Comparison of ENCODE assay signal across 19 mouse cellular contexts in genomic region chr4:32245586-32245985, GRCm38 (mm10). TPM values are rescaled to one million over a fixed set of nuclear protein-coding genes. Genes with fewer than 3 reads are reported as not detected.
DNase-seq lines count a peak whose midpoint lies in the region; ATAC-seq and TF ChIP-seq lines count a peak whose summit lies in the region.
"Had no signal": no experiment of that assay in that cellular context is flagged by ENCODE, and none has a peak within 500 bp of the region (broad histone marks: within the 10 kb centered on the region; RNA-seq: fewer than 3 reads in every experiment).

No protein-coding gene starts in this region.

- no peak overlapping the region for H3K4me2 ChIP-seq in midbrain, embryonic 16.5 days (ENCODE audit: low read length)
- H3K4me2 ChIP-seq: embryonic facial prominence, embryonic 12.5 days; forebrain, embryonic 13.5 days; forebrain, embryonic 15.5 days had no signal

- H3K27me3 ChIP-seq in liver, adult 2 months (ENCODE audit: control insufficient read depth, insufficient read depth, low read length), result no peaks in the 10 kb centered on the region
- H3K27me3 ChIP-seq in midbrain, embryonic 16.5 days (ENCODE audit: control insufficient read depth, insufficient read depth, low read depth, low read length), result no peaks in the 10 kb centered on the region
- H3K27me3 ChIP-seq: embryonic facial prominence, embryonic 12.5 days; forebrain, embryonic 13.5 days; forebrain, embryonic 15.5 days; Patski had no signal

- H3K79me2 ChIP-seq in liver, adult 2 months (ENCODE audit: control insufficient read depth, insufficient read depth, low read length), result peaks cover 2% of the 10 kb centered on the region; the same call in 1 of the 2 replicates

- H3K4me3 ChIP-seq in liver, adult 2 months (ENCODE audit: insufficient read depth, low read depth, low read length), result no peak overlapping the region
- H3K4me3 ChIP-seq in midbrain, embryonic 16.5 days (ENCODE audit: low read depth, low read length), result no peak overlapping the region
- H3K4me3 ChIP-seq: embryonic facial prominence, embryonic 10.5 days; embryonic facial prominence, embryonic 12.5 days; forebrain, embryonic 13.5 days; forebrain, embryonic 15.5 days had no signal

- ATAC-seq in midbrain, embryonic 16.5 days, result no peak
- ATAC-seq: activated CD4-positive, CD25-positive, alpha-beta regulatory T cell, adult 4 months; forebrain, embryonic 13.5 days; forebrain, embryonic 15.5 days; forebrain, postnatal 0 days; Patski had no signal

- H3K9ac ChIP-seq in liver, adult 2 months (ENCODE audit: low read depth, low read length), result no peak overlapping the region
- no peak overlapping the region for H3K9ac ChIP-seq in midbrain, embryonic 16.5 days (ENCODE audit: low read depth, low read length)
- H3K9ac ChIP-seq: embryonic facial prominence, embryonic 12.5 days; forebrain, embryonic 13.5 days; forebrain, embryonic 15.5 days; forebrain, postnatal 0 days had no signal

- H3K36me3 ChIP-seq in liver, adult 2 months (ENCODE audit: control insufficient read depth, insufficient read depth, low read length), result no peaks in the 10 kb centered on the region
- no peaks in the 10 kb centered on the region for H3K36me3 ChIP-seq in midbrain, embryonic 16.5 days (ENCODE audit: control insufficient read depth, insufficient read depth, low read length)
- H3K36me3 ChIP-seq: embryonic facial prominence, embryonic 12.5 days; forebrain, embryonic 15.5 days had no signal

- peak; percentile 50 for DNase-seq in adrenal gland, postnatal 10 days
- no peak for DNase-seq in adrenal gland, adult 8-10 months
- peak; percentile 97 for DNase-seq in liver, adult 2 months (ENCODE audit: extremely low read depth, low read depth, low spot score)
- DNase-seq in liver, result no peak
- peak; percentile 12 for DNase-seq in NIH3T3 (ENCODE audit: low read depth)
- DNase-seq: cerebellum, adult 11-12 months; cerebellum, adult 2 months; cerebellum, adult 9-10 months; cerebellum, postnatal 10 days; cerebellum, postnatal 25 days; forebrain, postnatal 0 days had no signal

- H3K9me3 ChIP-seq in midbrain, embryonic 16.5 days (replicated peaks; ENCODE audit: control insufficient read depth, low read length, poor library complexity, severe bottlenecking), result no peaks in the 10 kb centered on the region
- H3K9me3 ChIP-seq: embryonic facial prominence, embryonic 10.5 days; embryonic facial prominence, embryonic 12.5 days; forebrain, embryonic 13.5 days; forebrain, embryonic 15.5 days had no signal

- TF ChIP-seq CTCF in liver, adult 2 months (IDR thresholded peaks at IDR 0.05; ENCODE audit: low read depth, low read length), result no peak

- H3K27ac ChIP-seq in liver, adult 2 months (replicated peaks; ENCODE audit: insufficient read depth, low read depth, low read length), result peak overlapping the region; percentile 16
- no peak overlapping the region for H3K27ac ChIP-seq in midbrain, embryonic 16.5 days (ENCODE audit: low read length)
- H3K27ac ChIP-seq: embryonic facial prominence, embryonic 10.5 days; embryonic facial prominence, embryonic 12.5 days; forebrain, embryonic 15.5 days had no signal

- no peak for TF ChIP-seq POLR2A in liver, adult 2 months (IDR thresholded peaks at IDR 0.05; ENCODE audit: extremely low read depth, insufficient read depth, low read length)

- 21% methylated on average over 6 of the region's 6 CpGs for WGBS in liver, adult 2 months
- 87% methylated on average over 6 of the region's 6 CpGs for WGBS in midbrain, embryonic 16.5 days

- H3K4me1 ChIP-seq in liver, adult 2 months (ENCODE audit: control insufficient read depth, insufficient read depth, low read length), result peaks cover 34% of the 10 kb centered on the region
- H3K4me1 ChIP-seq in midbrain, embryonic 16.5 days (ENCODE audit: control insufficient read depth, insufficient read depth, low read length), result peaks cover 57% of the 10 kb centered on the region

RNA-seq across cellular contexts. Expression of gene Bach2, which starts 7.0 kb away (rescaled TPM):
- 10 to 100 TPM in 1 of 2 experiments, 1 to 10 TPM in 1; 9.4 to 16.0 TPM for total RNA-seq in adrenal gland, postnatal 10 days (2021)
- total RNA-seq in adrenal gland, adult 8-10 months (2022), result 1 to 10 TPM; 2.8 to 3.3 (median 3.0) TPM
- 5.9 and 6.0 TPM in 2 replicates for total RNA-seq in liver, adult 2 months (2014; rRNA removed)
- polyA plus RNA-seq in liver, adult 2 months (2012; rRNA removed), result 2.1 and 5.3 TPM in 2 replicates
- polyA plus RNA-seq in midbrain, embryonic 16.5 days (2015; fragmentation: Nextera tagmentation; extraction: Ambion mirVana), result 18.8 and 20.8 TPM in 2 replicates
- total RNA-seq: MEL had no signal

Comparison
In these comparisons a context has a peak if more than half of its experiments do, and no peak if none do; other contexts are left out.
1. DNase-seq: peak in adrenal gland, postnatal 10 days (single experiment), liver, adult 2 months (single experiment) and NIH3T3 (single experiment); none in adrenal gland, adult 8-10 months (single experiment) and liver (single experiment).